Mouse (Mus musculus) brain, embryonic 14.5 days (tissue): ENCODE data around the gene Ift46.

Source experiments
- CTCF ChIP-seq: fragments of 200-500 bp; IDR thresholded peaks from 2 replicates; pipeline ENCODE4 v1.5.1; 2012; ENCODE audit warnings: inconsistent platforms, mild to moderate bottlenecking, moderate library complexity, borderline replicate concordance; ENCODE audit not compliant: insufficient read depth, insufficient read length; ENCODE audit errors: extremely low read depth
- POLR2A ChIP-seq: fragments of 200-500 bp; IDR thresholded peaks from 2 replicates; pipeline ENCODE4 v1.6.1; 2012; ENCODE audit warnings: mild to moderate bottlenecking, inconsistent platforms, borderline replicate concordance; ENCODE audit not compliant: poor library complexity, insufficient read depth, insufficient read length, severe bottlenecking; ENCODE audit errors: extremely low read depth

GRCm38 (mm10) chr9:44832356-44832755 lies 64.6 kb downstream of the Ift46 start:
- TF ChIP-seq POLR2A, result no peak
- TF ChIP-seq CTCF, result no peak
